Mouse (Mus musculus) MEL (cell line): Measurements from ENCODE around the gene Rnf115. TPM values are rescaled to one million over a fixed set of nuclear protein-coding genes. Genes with fewer than 3 reads are reported as not detected.

ENCODE experiments used
- DNase-seq: peaks from one replicate; pipeline ENCODE4 v3.0.0; 2011; ENCODE audit warnings: low read depth, low spot score
- H3K27ac ChIP-seq: 2 replicates; pipeline ENCODE4 v1.5.1; 2012; ENCODE audit warnings: low read depth, mild to moderate bottlenecking, control low read depth, low read length, moderate library complexity; ENCODE audit not compliant: control insufficient read depth
- H3K27me3 ChIP-seq, 2 experiments: fragments of 150-350 bp in 1 of 2; sonication (generic) in 1 of 2; 2 replicates each; pipeline ENCODE4 v1.6.1; 2012; ENCODE audit warnings: low read length in 2 of 2, mild to moderate bottlenecking in 2 of 2, improper control_type of control experiment in 1 of 2, moderate library complexity in 1 of 2; ENCODE audit not compliant: insufficient read depth in 2 of 2, control insufficient read depth in 1 of 2
- H3K36me3 ChIP-seq, 2 experiments: 2 replicates each; pipeline ENCODE4 v1.6.1; 2012 to 2014; ENCODE audit warnings: low read length in 2 of 2, improper control_type of control experiment in 1 of 2, inconsistent platforms in 1 of 2, mild to moderate bottlenecking in 1 of 2; ENCODE audit not compliant: insufficient read depth in 2 of 2, control insufficient read depth in 1 of 2
- H3K4me1 ChIP-seq, 2 experiments: fragments of 150-350 bp in 1 of 2; sonication (generic) in 1 of 2; 2 replicates each; pipeline ENCODE4 v1.6.1; 2012; ENCODE audit warnings: low read length in 2 of 2, improper control_type of control experiment in 1 of 2, mild to moderate bottlenecking in 1 of 2; ENCODE audit not compliant: insufficient read depth in 2 of 2, control insufficient read depth in 1 of 2
- H3K4me3 ChIP-seq, 2 experiments: fragments of 150-350 bp in 1 of 2; sonication (generic) in 1 of 2; 2 replicates each; pipeline ENCODE4 v1.5.1; 2012; ENCODE audit warnings: low read depth in 2 of 2, low read length in 2 of 2, mild to moderate bottlenecking in 2 of 2, moderate library complexity in 2 of 2, control low read depth in 1 of 2, improper control_type of control experiment in 1 of 2; ENCODE audit not compliant: control insufficient read depth in 1 of 2, insufficient read depth in 1 of 2
- H3K79me2 ChIP-seq: 2 replicates; pipeline ENCODE4 v1.6.1; 2012; ENCODE audit warnings: mild to moderate bottlenecking, low read length, moderate library complexity; ENCODE audit not compliant: control insufficient read depth, poor library complexity, insufficient read depth
- H3K9ac ChIP-seq: 2 replicates; pipeline ENCODE4 v1.6.1; 2012; ENCODE audit warnings: low read depth, mild to moderate bottlenecking, control low read depth, low read length, moderate library complexity; ENCODE audit not compliant: control insufficient read depth, poor library complexity, severe bottlenecking
- H3K9me3 ChIP-seq: fragments of 150-350 bp; sonication (generic); replicated peaks from 2 replicates; pipeline ENCODE4 v1.6.1; 2012; ENCODE audit warnings: mild to moderate bottlenecking, low read length, improper control_type of control experiment, moderate library complexity; ENCODE audit not compliant: insufficient read depth
- CHD2 ChIP-seq: IDR thresholded peaks from 2 replicates; pipeline ENCODE4 v1.6.1; 2011; ENCODE audit warnings: low read length, improper control_type of control experiment
- EP300 ChIP-seq, 2 experiments: IDR thresholded peaks; 2 replicates each; pipeline ENCODE4 v1.6.1; 2011; ENCODE audit warnings: improper control_type of control experiment in 2 of 2, low read length in 2 of 2, low read depth in 1 of 2, mild to moderate bottlenecking in 1 of 2
- GABPA ChIP-seq: IDR thresholded peaks from 2 replicates; pipeline ENCODE4 v1.6.1; 2012; ENCODE audit warnings: low read depth, mild to moderate bottlenecking, inconsistent platforms, low read length, improper control_type of control experiment, moderate library complexity
- GATA1 ChIP-seq: IDR thresholded peaks from 2 replicates; pipeline ENCODE4 v1.6.1; 2011; ENCODE audit warnings: low read depth, low read length, improper control_type of control experiment
- HCFC1 ChIP-seq: IDR thresholded peaks from 2 replicates; pipeline ENCODE4 v1.6.1; 2012; ENCODE audit warnings: low read depth, mild to moderate bottlenecking, inconsistent platforms, low read length, improper control_type of control experiment, moderate library complexity
- JUND ChIP-seq: IDR thresholded peaks from 2 replicates; pipeline ENCODE4 v1.6.1; 2011; ENCODE audit warnings: low read depth, mild to moderate bottlenecking, improper control_type of control experiment, low read length
- MAFK ChIP-seq: IDR thresholded peaks from 2 replicates; pipeline ENCODE4 v1.6.1; 2011; ENCODE audit warnings: low read depth, mild to moderate bottlenecking, low read length, improper control_type of control experiment, borderline replicate concordance
- MAX ChIP-seq: IDR thresholded peaks from 2 replicates; pipeline ENCODE4 v1.6.1; 2011; ENCODE audit warnings: low read length, improper control_type of control experiment
- MAZ ChIP-seq: IDR thresholded peaks from 2 replicates; pipeline ENCODE4 v1.6.1; 2012; ENCODE audit warnings: low read depth, mild to moderate bottlenecking, inconsistent platforms, low read length, improper control_type of control experiment
- MEF2A ChIP-seq: IDR thresholded peaks from 2 replicates; pipeline ENCODE4 v1.6.1; 2014; ENCODE audit warnings: low read depth, mild to moderate bottlenecking, inconsistent platforms, low read length, improper control_type of control experiment; ENCODE audit not compliant: poor library complexity, insufficient replicate concordance, severe bottlenecking; ENCODE audit errors: extremely low read depth
- MYB ChIP-seq: IDR thresholded peaks from 2 replicates; pipeline ENCODE4 v1.6.1; 2011; ENCODE audit warnings: mild to moderate bottlenecking, low read depth, low read length, improper control_type of control experiment
- MYC ChIP-seq: IDR thresholded peaks from 2 replicates; pipeline ENCODE4 v1.6.1; 2011; ENCODE audit warnings: low read depth, mild to moderate bottlenecking, low read length, improper control_type of control experiment, moderate library complexity
- NELFE ChIP-seq: IDR thresholded peaks from 2 replicates; pipeline ENCODE4 v1.6.1; 2011; ENCODE audit warnings: low read depth, low read length, improper control_type of control experiment
- NRF1 ChIP-seq: IDR thresholded peaks from 2 replicates; pipeline ENCODE4 v1.6.1; 2014; ENCODE audit warnings: low read depth, mild to moderate bottlenecking, inconsistent platforms, low read length, improper control_type of control experiment, moderate library complexity; ENCODE audit not compliant: poor library complexity, insufficient read depth, severe bottlenecking
- POLR2A ChIP-seq, 2 experiments: IDR thresholded peaks; 2 replicates each; pipeline ENCODE4 v1.6.1; 2011 to 2012; ENCODE audit warnings: low read length in 2 of 2, mild to moderate bottlenecking in 2 of 2, control low read depth in 1 of 2, improper control_type of control experiment in 1 of 2, low read depth in 1 of 2, moderate library complexity in 1 of 2; ENCODE audit not compliant: control insufficient read depth in 1 of 2, insufficient read depth in 1 of 2, poor library complexity in 1 of 2
- POLR2AphosphoS5 ChIP-seq: IDR thresholded peaks from 2 replicates; pipeline ENCODE4 v1.6.1; 2012; ENCODE audit warnings: low read depth, borderline replicate concordance, mild to moderate bottlenecking, inconsistent platforms, low read length, moderate library complexity, mixed read lengths
- RAD21 ChIP-seq: IDR thresholded peaks from 2 replicates; pipeline ENCODE4 v1.6.1; 2011; ENCODE audit warnings: mild to moderate bottlenecking, low read depth, low read length, improper control_type of control experiment
- SIN3A ChIP-seq: IDR thresholded peaks from 2 replicates; pipeline ENCODE4 v1.6.1; 2012; ENCODE audit warnings: low read length, improper control_type of control experiment, inconsistent platforms
- SMC3 ChIP-seq: IDR thresholded peaks from 2 replicates; pipeline ENCODE4 v1.6.1; 2011; ENCODE audit warnings: low read depth, low read length, improper control_type of control experiment
- TAL1 ChIP-seq: IDR thresholded peaks from 2 replicates; pipeline ENCODE4 v1.6.1; 2012; ENCODE audit warnings: mild to moderate bottlenecking, inconsistent platforms, low read length, moderate library complexity, mixed read lengths
- TBP ChIP-seq: IDR thresholded peaks from 2 replicates; pipeline ENCODE4 v1.8.0; 2011; ENCODE audit warnings: low read depth, low read length, improper control_type of control experiment
- TCF12 ChIP-seq: IDR thresholded peaks from 2 replicates; pipeline ENCODE4 v1.6.1; 2014; ENCODE audit warnings: low read depth, mild to moderate bottlenecking, inconsistent platforms, low read length, improper control_type of control experiment, moderate library complexity
- UBTF ChIP-seq: IDR thresholded peaks from 2 replicates; pipeline ENCODE4 v1.6.1; 2012; ENCODE audit warnings: low read depth, mild to moderate bottlenecking, inconsistent platforms, low read length, improper control_type of control experiment, moderate library complexity, borderline replicate concordance; ENCODE audit not compliant: insufficient read depth
- USF1 ChIP-seq: IDR thresholded peaks from 2 replicates; pipeline ENCODE4 v1.6.1; 2014; ENCODE audit warnings: low read depth, mild to moderate bottlenecking, inconsistent platforms, low read length, improper control_type of control experiment, moderate library complexity
- USF2 ChIP-seq, 2 experiments: IDR thresholded peaks; 2 replicates each; pipeline ENCODE4 v1.6.1; 2011 to 2012; ENCODE audit warnings: improper control_type of control experiment in 2 of 2, low read length in 2 of 2, borderline replicate concordance in 1 of 2, inconsistent platforms in 1 of 2, low read depth in 1 of 2, mild to moderate bottlenecking in 1 of 2; ENCODE audit not compliant: insufficient read depth in 1 of 2
- polyA plus RNA-seq, 2 experiments: library from polyadenylated mRNA; stranded (reverse) in 1 of 2; unstranded in 1 of 2; fragments of >175 nt in 1 of 2; fragments of >200 nt in 1 of 2; gene quantifications; 2 replicates each; pipeline versions ENCODE4 v1.2.1 to v1.2.4; 2012; ENCODE audit warnings: low replicate concordance in 2 of 2, low read depth in 1 of 2; ENCODE audit not compliant: insufficient read length in 2 of 2, insufficient read depth in 1 of 2, missing spikeins in 1 of 2
- total RNA-seq: library from RNA; depleted of rRNA; stranded (reverse); fragments of 300-350 nt; gene quantifications from 2 replicates; pipeline ENCODE4 v1.2.3, GENCODE M21; 2012

The Rnf115 gene
- total and polyA plus RNA-seq, 3 experiments = 43.2 to 71.8 (median 66.1) TPM

DNA sequence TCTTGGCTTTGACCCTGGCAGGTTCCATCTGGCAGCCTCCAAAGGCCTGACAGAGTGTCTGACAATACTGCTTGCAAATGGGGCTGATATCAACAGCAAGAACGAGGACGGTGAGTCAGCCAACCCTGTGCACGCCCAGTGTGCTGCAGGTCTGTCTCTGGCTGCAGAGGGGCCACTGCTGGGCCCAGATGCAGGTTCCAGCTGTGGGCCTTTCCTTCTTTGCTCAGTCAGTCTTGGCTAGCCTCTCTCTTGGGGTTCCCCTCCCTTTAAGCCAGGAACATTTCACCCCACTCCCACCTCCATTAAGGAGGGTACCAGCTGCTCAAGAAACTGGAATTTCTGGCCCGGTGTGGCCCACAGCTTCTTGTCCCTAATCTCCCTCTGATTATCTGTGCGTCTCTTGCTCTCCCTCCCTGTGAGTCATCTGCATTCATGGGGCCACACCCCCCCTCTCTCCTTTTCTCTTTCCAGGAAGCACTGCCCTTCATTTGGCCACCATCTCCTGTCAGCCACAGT lies 48.2 kb upstream of the Rnf115 start:
- no peaks in the 10 kb centered on the region for H3K27me3 ChIP-seq
- peak overlapping the region; percentile 30; the same call in 1 of the 2 replicates for H3K9ac ChIP-seq
- peak overlapping the region; percentile 1 to 6; a peak in 3 of 4 replicates for H3K4me3 ChIP-seq
- no peaks in the 10 kb centered on the region for H3K9me3 ChIP-seq
- H3K4me1 ChIP-seq = peaks cover 14 to 39% of the 10 kb centered on the region in 2 experiments
- H3K36me3 ChIP-seq = peaks cover 0 to 38% of the 10 kb centered on the region in 2 experiments; a peak in 2 of 4 replicates
- TF ChIP-seq MAZ (peak; percentile 19; the same call in 1 of the 2 replicates), NRF1 (0 out of 2 replicates have a peak, but pooled peaks have one; percentile 17), TAL1 (no peak), POLR2AphosphoS5 (no peak), JUND (peak; percentile 35; the same call in 1 of the 2 replicates), NELFE (0 out of 2 replicates have a peak, but pooled peaks have one; percentile 33), EP300 (IDR thresholded peaks at IDR 0.05; ENCODE audit: low read depth in 1 of 2, low read length in 2 of 2) (peak; percentile 27 to 71; a peak in 2 of 4 replicates), USF1 (no peak), MYB (no peak), GATA1 (peak; percentile 85), POLR2A (IDR thresholded peaks at IDR 0.05; ENCODE audit: control insufficient read depth in 1 of 2, insufficient read depth in 1 of 2, low read depth in 1 of 2, low read length in 2 of 2, poor library complexity in 1 of 2) (peak; percentile 24 to 32; a peak in 1 of 4 replicates), TCF12 (peak; percentile 31; the same call in 1 of the 2 replicates), MAX (peak; percentile 42; the same call in 1 of the 2 replicates), MEF2A (no peak), SIN3A (peak; percentile 52; the same call in 1 of the 2 replicates), CHD2 (no peak), UBTF (no peak), TBP (peak; percentile 7; the same call in 1 of the 2 replicates), MYC (no peak), SMC3 (no peak), HCFC1 (no peak), USF2 (IDR thresholded peaks at IDR 0.05; ENCODE audit: borderline replicate concordance in 1 of 2, insufficient read depth in 1 of 2, low read depth in 1 of 2, low read length in 2 of 2) (no peak), RAD21 (no peak), GABPA (0 out of 2 replicates have a peak, but pooled peaks have one; percentile 51), MAFK (no peak)
- H3K79me2 ChIP-seq = no peaks in the 10 kb centered on the region
- peak overlapping the region; percentile 76 for H3K27ac ChIP-seq
- peak; percentile 86 for DNase-seq
